Mouse (Mus musculus) right cerebral cortex, adult 2 months (tissue): ENCODE measurements around the gene Fam136a.
A peak's percentile ranks its signal among the peaks of the same experiment; 100 is the strongest.
"Not testable (repeated sequence)": the region's sequence is repeated elsewhere in the genome, so short reads cannot be mapped to it uniquely, and the experiment has no call there.

Experiments used
- DNase-seq, 2 experiments: peaks; one replicate each; pipeline ENCODE4 v3.0.0; 2021 to 2022; ENCODE audit warnings: low spot score in 2 of 2

Gene Fam136a

GRCm38 (mm10) chr6:86366853-86367249, 1.4 kb downstream of the Fam136a start:
- no peak for DNase-seq

- DNase-seq, result peak in 1 of 2 experiments; percentile 23
These were observed 3.0 kb downstream of the Fam136a start for GRCm38 (mm10) chr6:86368479-86368878.

GRCm38 (mm10) chr6:86370093-86370713, 4.8 kb downstream of the Fam136a start:
- no peak for DNase-seq

- DNase-seq, result peak in 1 of 2 experiments; percentile 12
These were observed 5.4 kb downstream of the Fam136a start, which contains the start of gene Snrpg for GRCm38 (mm10) chr6:86370764-86371339. Gene Snrpg (plus strand): TSS chr6:86371304.

GRCm38 (mm10) chr6:86371340-86371911, 6.0 kb downstream of the Fam136a start:
- DNase-seq, result peak; percentile 97 to 99

GRCm38 (mm10) chr6:86371950-86372516, 6.6 kb downstream of the Fam136a start:
- no peak for DNase-seq

- DNase-seq, result no peak
These were observed 8.1 kb downstream of the Fam136a start for GRCm38 (mm10) chr6:86373556-86373955.

GRCm38 (mm10) chr6:86378341-86378740, 12.9 kb downstream of the Fam136a start:
- no peak for DNase-seq

GRCm38 (mm10) chr6:86380112-86380511, 14.7 kb downstream of the Fam136a start:
- DNase-seq, result not testable (repeated sequence)

- DNase-seq, result no peak
These were observed 17.1 kb downstream of the Fam136a start for GRCm38 (mm10) chr6:86382551-86382950.

GRCm38 (mm10) chr6:86383370-86383769, 17.9 kb downstream of the Fam136a start:
- no peak for DNase-seq

GRCm38 (mm10) chr6:86384692-86385091, 19.2 kb downstream of the Fam136a start:
- no peak for DNase-seq

- DNase-seq, result no peak
These were observed 20.1 kb downstream of the Fam136a start for GRCm38 (mm10) chr6:86385362-86386104.

GRCm38 (mm10) chr6:86387313-86387712, 21.9 kb downstream of the Fam136a start:
- no peak for DNase-seq

GRCm38 (mm10) chr6:86388461-86388860, 23.0 kb downstream of the Fam136a start:
- DNase-seq, result no peak

GRCm38 (mm10) chr6:86391326-86391725, 25.9 kb downstream of the Fam136a start:
- no peak for DNase-seq

GRCm38 (mm10) chr6:86393187-86393586, 27.7 kb downstream of the Fam136a start:
- no peak for DNase-seq

GRCm38 (mm10) chr6:86394078-86394720, 28.8 kb downstream of the Fam136a start:
- no peak for DNase-seq

- DNase-seq, result no peak
These were observed 29.6 kb downstream of the Fam136a start for GRCm38 (mm10) chr6:86395021-86395420.

GRCm38 (mm10) chr6:86395969-86396368, 30.5 kb downstream of the Fam136a start:
- no peak for DNase-seq

- peak; percentile 82 to 88 for DNase-seq
These were observed 31.3 kb downstream of the Fam136a start, which contains the start of gene Pcyox1 for GRCm38 (mm10) chr6:86396581-86397256. Gene Pcyox1 (minus strand): TSS chr6:86397154.
